ENCODE assay signal across 9 mouse cellular contexts in the genomic region with DNA sequence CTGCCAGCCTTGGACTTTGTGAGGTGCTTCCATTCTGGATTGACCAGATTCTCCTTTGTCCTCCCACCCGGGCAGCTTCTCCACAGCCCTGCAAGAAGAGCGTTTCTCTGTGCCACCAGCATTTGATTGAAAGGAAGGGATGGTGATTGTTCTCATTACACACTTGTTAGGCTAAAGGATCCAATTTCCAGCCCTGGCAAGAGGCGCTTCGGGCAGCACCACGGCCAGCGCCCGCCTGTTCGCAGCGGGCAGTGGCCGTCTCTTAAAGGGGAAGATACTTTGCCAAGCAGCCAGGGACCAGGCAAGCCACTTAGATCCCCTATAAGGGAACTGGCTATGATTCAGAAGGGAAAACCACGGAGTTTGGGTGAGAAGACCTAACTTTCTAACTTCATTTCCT. TPM values are rescaled to one million over a fixed set of nuclear protein-coding genes. Genes with fewer than 3 reads are reported as not detected.
A peak's percentile ranks its signal among the peaks of the same experiment; 100 is the strongest.
DNase-seq lines count a peak whose midpoint lies in the region; ATAC-seq and TF ChIP-seq lines count a peak whose summit lies in the region.
"Had no signal": no experiment of that assay in that cellular context is flagged by ENCODE, and none has a peak within 500 bp of the region (broad histone marks: within the 10 kb centered on the region; RNA-seq: fewer than 3 reads in every experiment).

No protein-coding gene starts in this region.

- intact Hi-C loops in left cerebral cortex, adult 2 months (cut with DNase I), result no loop called here

- under 1% methylated on average over 11 of the region's 11 CpGs for WGBS in forebrain, embryonic 13.5 days
- WGBS in hindbrain, embryonic 13.5 days, result under 1% methylated on average over 11 of the region's 11 CpGs
- 1% methylated on average over 11 of the region's 11 CpGs for WGBS in liver, embryonic 11.5 days

- H3K27me3 ChIP-seq in forebrain, embryonic 13.5 days, result peaks cover 80% of the 10 kb centered on the region
- peaks cover 90% of the 10 kb centered on the region for H3K27me3 ChIP-seq in hindbrain, embryonic 13.5 days
- H3K27me3 ChIP-seq in liver, embryonic 11.5 days (replicated peaks; ENCODE audit: control insufficient read depth, insufficient read depth, low read length), result peaks cover 74% of the 10 kb centered on the region

- peak overlapping the region; percentile 72 for H3K4me2 ChIP-seq in forebrain, embryonic 13.5 days
- peak overlapping the region; percentile 73 for H3K4me2 ChIP-seq in hindbrain, embryonic 13.5 days
- H3K4me2 ChIP-seq in liver, embryonic 11.5 days, result peak overlapping the region; percentile 7; the same call in 1 of the 2 replicates

- DNase-seq in left cerebral cortex, adult 2 months (ENCODE audit: extremely low spot score in 1 of 2, low spot score in 2 of 2), result no peak
- DNase-seq in left cerebral cortex, adult 9 months (ENCODE audit: low spot score in 2 of 2), result no peak
- DNase-seq in cerebellum, adult 11 months, result peak; percentile 72
- peak; percentile 68 for DNase-seq in liver, embryonic 11.5 days (ENCODE audit: low spot score)
- DNase-seq in ovary, postnatal 36 days (ENCODE audit: low spot score), result peak; percentile 65
- DNase-seq in left cerebral cortex, adult 11 months (ENCODE audit: low spot score), result no peak

- TF ChIP-seq CTCF in left cerebral cortex, adult 2 months (IDR thresholded peaks at IDR 0.05), result no peak

- peak overlapping the region; percentile 39 for H3K4me3 ChIP-seq in left cerebral cortex, adult 2 months
- H3K4me3 ChIP-seq in forebrain, embryonic 13.5 days, result peak overlapping the region; percentile 46
- peak overlapping the region; percentile 48 for H3K4me3 ChIP-seq in hindbrain, embryonic 13.5 days
- H3K4me3 ChIP-seq in liver, embryonic 11.5 days (ENCODE audit: low read depth, low read length), result no peak overlapping the region

- ATAC-seq in forebrain, embryonic 13.5 days, result no peak
- ATAC-seq in hindbrain, embryonic 13.5 days (ENCODE audit: low FRiP score), result no peak; the same call in 1 of the 2 replicates
- ATAC-seq in liver, embryonic 11.5 days (replicated peaks; ENCODE audit: low FRiP score), result no peak
- ATAC-seq: Patski had no signal

- peak overlapping the region; percentile 98 for H3K27ac ChIP-seq in left cerebral cortex, adult 2 months
- H3K27ac ChIP-seq in forebrain, embryonic 13.5 days, result no peak overlapping the region
- H3K27ac ChIP-seq in hindbrain, embryonic 13.5 days, result peak overlapping the region; percentile 84; the same call in 1 of the 2 replicates
- no peak overlapping the region for H3K27ac ChIP-seq in liver, embryonic 11.5 days (ENCODE audit: low read depth, low read length)

- H3K36me3 ChIP-seq in forebrain, embryonic 13.5 days (ENCODE audit: poor library complexity, severe bottlenecking), result no peaks in the 10 kb centered on the region
- no peaks in the 10 kb centered on the region for H3K36me3 ChIP-seq in hindbrain, embryonic 13.5 days
- no peaks in the 10 kb centered on the region for H3K36me3 ChIP-seq in liver, embryonic 11.5 days (ENCODE audit: control insufficient read depth, insufficient read depth, low read length)

- H3K9ac ChIP-seq in forebrain, embryonic 13.5 days, result peak overlapping the region; percentile 68
- peak overlapping the region; percentile 75 for H3K9ac ChIP-seq in hindbrain, embryonic 13.5 days
- H3K9ac ChIP-seq in liver, embryonic 11.5 days (ENCODE audit: low read depth, low read length), result no peak overlapping the region

- peaks cover 21% of the 10 kb centered on the region for H3K4me1 ChIP-seq in forebrain, embryonic 13.5 days
- peaks cover 23% of the 10 kb centered on the region for H3K4me1 ChIP-seq in hindbrain, embryonic 13.5 days (replicated peaks)
- H3K4me1 ChIP-seq in liver, embryonic 11.5 days (replicated peaks; ENCODE audit: control insufficient read depth, insufficient read depth, low read length), result no peaks in the 10 kb centered on the region

- H3K9me3 ChIP-seq in forebrain, embryonic 13.5 days (replicated peaks), result no peaks in the 10 kb centered on the region
- H3K9me3 ChIP-seq in hindbrain, embryonic 13.5 days, result no peaks in the 10 kb centered on the region
- H3K9me3 ChIP-seq in liver, embryonic 11.5 days (ENCODE audit: control insufficient read depth, low read length), result no peaks in the 10 kb centered on the region

RNA-seq across cellular contexts. Expression of gene Acta1, which starts 3.3 kb away (rescaled TPM):
- 10 to 100 TPM; 11.1 to 12.2 TPM for total RNA-seq in left cerebral cortex, adult 2 months (2021)
- polyA plus RNA-seq in forebrain, embryonic 13.5 days (2015; fragmentation: Nextera tagmentation; extraction: Ambion mirVana), result 1.7 and 3.1 TPM in 2 replicates
- polyA plus RNA-seq in hindbrain, embryonic 13.5 days (2015; fragmentation: Nextera tagmentation; extraction: Ambion mirVana), result 7.4 and 9.9 TPM in 2 replicates
- polyA plus RNA-seq in liver, embryonic 11.5 days (2014; fragmentation: Nextera tagmentation; extraction: Ambion mirVana), result 2.5 and 6.7 TPM in 2 replicates

RNA-seq across cellular contexts. Expression of gene Ccsap, which starts 31.3 kb away (rescaled TPM):
- 10 to 100 TPM; 65.9 to 75.4 TPM for total RNA-seq in left cerebral cortex, adult 2 months (2021)
- polyA plus RNA-seq in forebrain, embryonic 13.5 days (2015; fragmentation: Nextera tagmentation; extraction: Ambion mirVana), result 6.4 and 7.4 TPM in 2 replicates
- polyA plus RNA-seq in hindbrain, embryonic 13.5 days (2015; fragmentation: Nextera tagmentation; extraction: Ambion mirVana), result 4.0 and 4.1 TPM in 2 replicates
- polyA plus RNA-seq in liver, embryonic 11.5 days (2014; fragmentation: Nextera tagmentation; extraction: Ambion mirVana), result 4.6 and 5.2 TPM in 2 replicates

RNA-seq across cellular contexts. Expression of gene Nup133, which starts 57.8 kb away (rescaled TPM):
- 10 to 100 TPM; 22.6 to 25.6 TPM for total RNA-seq in left cerebral cortex, adult 2 months (2021)
- polyA plus RNA-seq in forebrain, embryonic 13.5 days (2015; fragmentation: Nextera tagmentation; extraction: Ambion mirVana), result 38.5 and 42.6 TPM in 2 replicates
- polyA plus RNA-seq in hindbrain, embryonic 13.5 days (2015; fragmentation: Nextera tagmentation; extraction: Ambion mirVana), result 25.3 and 25.4 TPM in 2 replicates
- polyA plus RNA-seq in liver, embryonic 11.5 days (2014; fragmentation: Nextera tagmentation; extraction: Ambion mirVana), result 47.4 and 49.3 TPM in 2 replicates

Comparison
In these comparisons a context has a peak if more than half of its experiments do, and no peak if none do; other contexts are left out.
1. DNase-seq: peak in cerebellum, adult 11 months (single experiment), liver, embryonic 11.5 days (single experiment) and ovary, postnatal 36 days (single experiment); none in left cerebral cortex, adult 2 months (0 of 2), left cerebral cortex, adult 9 months (0 of 2) and left cerebral cortex, adult 11 months (single experiment).
2. H3K27ac ChIP-seq: peak in left cerebral cortex, adult 2 months (single experiment) and hindbrain, embryonic 13.5 days (single experiment); none in forebrain, embryonic 13.5 days (single experiment) and liver, embryonic 11.5 days (single experiment).
3. H3K4me2 ChIP-seq: peak in every context shown above with its lines; median percentile 73 in hindbrain, embryonic 13.5 days; 72 in forebrain, embryonic 13.5 days; 7 in liver, embryonic 11.5 days.